Mouse (Mus musculus) lung, postnatal 4 days (tissue): ENCODE results near the gene Eif2b3.

Source experiments
- DNase-seq, 2 experiments: peaks; one replicate each; pipeline ENCODE4 v3.0.0; 2021

Gene Eif2b3

DNA sequence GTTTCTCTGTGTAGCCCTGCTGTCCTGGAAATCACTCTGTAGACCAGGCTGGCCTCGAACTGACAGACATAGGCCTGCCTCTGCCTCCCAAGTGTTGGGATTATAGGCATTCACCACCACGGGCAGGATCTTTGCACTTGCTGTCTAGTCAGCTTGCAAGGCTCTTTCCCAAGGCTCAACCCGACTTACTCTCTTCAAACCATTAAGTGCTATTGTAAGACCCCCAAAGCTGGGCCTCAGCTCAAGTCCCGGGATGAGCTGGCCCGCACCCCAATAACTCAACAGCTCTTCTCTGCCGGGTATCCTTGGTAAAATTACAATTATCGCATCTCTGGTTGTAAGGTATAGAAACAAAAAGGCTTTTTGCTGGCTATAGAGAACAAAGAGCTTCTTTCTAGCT, 875 bp upstream of the Eif2b3 start:
- DNase-seq = no peak

DNA sequence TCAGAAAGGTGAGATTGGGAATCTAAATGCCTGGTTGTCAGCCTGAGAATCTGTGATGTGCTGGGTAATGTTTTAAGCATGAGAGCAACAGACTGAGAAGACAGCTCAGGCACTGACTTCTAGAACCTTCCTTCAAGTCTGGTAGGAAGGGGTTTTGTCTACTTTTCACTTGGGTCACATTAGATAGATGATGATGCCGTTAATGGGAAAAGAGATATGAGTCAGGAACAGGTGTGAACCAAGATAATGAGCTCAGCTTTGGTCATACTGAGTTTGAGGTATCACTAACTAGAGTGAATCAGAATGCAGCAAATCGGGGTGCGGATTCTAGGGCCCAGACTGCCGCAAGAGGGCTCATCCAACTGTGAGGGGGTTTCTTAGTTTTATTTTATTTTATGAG, 4.3 kb downstream of the Eif2b3 start:
- no peak for DNase-seq

GRCm38 (mm10) chr4:117031105-117031504, 11.9 kb downstream of the Eif2b3 start:
- DNase-seq = no peak

- DNase-seq = peak; percentile 65 to 68
Measured at GRCm38 (mm10) chr4:117039925-117040687, 20.9 kb downstream of the Eif2b3 start.

- no peak for DNase-seq
Measured at GRCm38 (mm10) chr4:117040791-117041190, 21.6 kb downstream of the Eif2b3 start.

GRCm38 (mm10) chr4:117041283-117041721, 22.1 kb downstream of the Eif2b3 start:
- DNase-seq = peak; percentile 70 to 82

- DNase-seq = no peak
Measured at GRCm38 (mm10) chr4:117048836-117049235, 29.6 kb downstream of the Eif2b3 start.

DNA sequence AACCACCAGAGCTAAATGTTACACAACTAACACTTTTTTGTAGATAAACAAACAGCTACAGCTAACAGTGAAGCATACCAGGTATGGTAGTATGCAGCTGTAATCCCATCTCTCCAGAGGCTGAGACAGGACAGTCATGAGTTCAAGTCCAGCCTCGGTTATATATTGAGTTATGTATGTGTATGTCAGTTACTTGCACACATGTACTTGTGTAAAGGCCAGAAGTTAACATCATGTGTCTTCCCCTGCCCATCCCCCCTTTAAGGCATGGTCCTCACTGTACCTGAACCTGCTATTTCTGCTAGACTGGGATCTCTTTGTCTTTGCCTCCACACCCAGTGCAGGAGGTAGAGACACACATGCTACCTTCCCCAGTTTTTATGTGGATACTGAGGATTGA, 30.3 kb downstream of the Eif2b3 start:
- DNase-seq = no peak

GRCm38 (mm10) chr4:117052626-117053025, 33.4 kb downstream of the Eif2b3 start:
- DNase-seq = no peak

- DNase-seq = no peak
Measured at GRCm38 (mm10) chr4:117053956-117054355, 34.8 kb downstream of the Eif2b3 start.

- no peak for DNase-seq
Measured at GRCm38 (mm10) chr4:117056102-117056501, 36.9 kb downstream of the Eif2b3 start.

DNA sequence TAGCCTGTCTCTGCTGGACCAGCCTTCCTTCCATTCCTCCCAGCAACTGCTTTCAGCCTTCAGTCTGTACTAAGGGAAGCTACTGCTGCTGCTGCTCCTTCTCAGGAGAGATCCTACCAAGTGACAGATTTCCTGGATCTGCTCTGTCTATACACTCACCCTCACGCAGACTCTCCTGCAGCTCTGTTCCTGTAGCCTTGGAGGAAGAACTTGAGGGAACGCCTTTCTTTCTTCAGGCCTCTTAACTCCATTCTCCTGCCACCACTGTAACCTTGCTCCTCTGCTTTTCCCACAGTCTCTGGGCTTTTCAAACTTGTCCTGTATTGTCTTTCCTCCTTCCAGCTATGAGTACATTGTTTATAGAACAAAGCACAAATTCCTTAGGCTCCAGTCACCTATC, 37.3 kb downstream of the Eif2b3 start:
- no peak for DNase-seq

GRCm38 (mm10) chr4:117058512-117058911, 39.3 kb downstream of the Eif2b3 start:
- DNase-seq = no peak

- no peak for DNase-seq
Measured at GRCm38 (mm10) chr4:117062700-117063390, 43.6 kb downstream of the Eif2b3 start.

GRCm38 (mm10) chr4:117068035-117068434, 48.8 kb downstream of the Eif2b3 start:
- DNase-seq = no peak

- DNase-seq = no peak
Measured at GRCm38 (mm10) chr4:117069647-117070046, 50.4 kb downstream of the Eif2b3 start.

DNA sequence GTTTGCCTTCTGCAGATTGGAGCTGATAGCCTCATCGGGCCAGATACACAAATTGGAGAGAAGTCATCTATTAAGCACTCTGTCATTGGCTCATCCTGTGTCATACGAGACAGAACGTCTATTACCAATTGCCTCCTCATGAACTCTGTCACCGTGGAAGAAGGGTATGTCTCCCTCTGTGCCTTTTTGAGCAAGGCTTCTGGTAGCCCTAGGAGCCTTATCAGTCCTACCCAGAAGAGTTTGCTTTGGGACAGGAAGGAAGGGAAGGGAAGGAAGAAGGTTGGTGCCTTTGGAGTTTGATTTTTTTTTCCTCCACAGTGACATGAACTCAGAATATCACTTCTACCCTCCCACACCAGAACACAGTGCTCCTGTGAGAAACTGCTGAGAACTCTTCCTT, 51.4 kb downstream of the Eif2b3 start:
- DNase-seq = no peak

GRCm38 (mm10) chr4:117071183-117071582, 52.0 kb downstream of the Eif2b3 start:
- DNase-seq = no peak

DNA sequence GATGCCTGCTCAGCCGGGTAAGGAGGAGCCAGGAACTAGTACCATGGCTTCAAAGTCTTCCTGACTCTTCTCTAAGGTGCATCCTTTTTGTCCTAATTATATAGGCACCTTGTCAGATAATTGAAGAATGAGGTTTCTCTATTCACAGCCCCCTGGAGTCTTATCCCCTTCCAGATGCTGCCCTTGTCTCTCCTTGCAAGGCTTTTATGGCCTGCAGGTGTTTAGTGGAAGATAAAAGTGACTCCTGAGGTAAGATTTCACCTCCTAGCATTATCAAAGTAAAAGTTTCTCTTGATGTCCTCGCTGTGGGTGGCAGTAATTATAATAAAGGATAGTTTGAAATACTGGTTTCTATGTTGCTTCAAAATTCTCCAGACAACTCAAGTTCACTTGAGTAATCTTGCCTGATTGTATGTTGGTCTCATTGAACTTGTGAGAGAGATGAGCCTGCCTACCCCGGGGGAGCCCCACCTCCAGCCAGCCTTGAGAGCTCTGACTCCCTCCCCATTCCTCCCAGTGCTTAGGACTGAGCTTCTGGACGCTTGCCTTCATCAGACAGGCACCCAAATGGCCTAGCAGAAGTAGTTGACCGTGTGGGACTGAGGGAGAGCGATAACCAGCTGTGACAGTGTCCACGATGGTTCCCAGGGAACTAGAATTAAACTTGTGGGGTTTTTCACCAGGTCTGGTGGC, 68.9 kb downstream of the Eif2b3 start:
- DNase-seq = no peak

DNA sequence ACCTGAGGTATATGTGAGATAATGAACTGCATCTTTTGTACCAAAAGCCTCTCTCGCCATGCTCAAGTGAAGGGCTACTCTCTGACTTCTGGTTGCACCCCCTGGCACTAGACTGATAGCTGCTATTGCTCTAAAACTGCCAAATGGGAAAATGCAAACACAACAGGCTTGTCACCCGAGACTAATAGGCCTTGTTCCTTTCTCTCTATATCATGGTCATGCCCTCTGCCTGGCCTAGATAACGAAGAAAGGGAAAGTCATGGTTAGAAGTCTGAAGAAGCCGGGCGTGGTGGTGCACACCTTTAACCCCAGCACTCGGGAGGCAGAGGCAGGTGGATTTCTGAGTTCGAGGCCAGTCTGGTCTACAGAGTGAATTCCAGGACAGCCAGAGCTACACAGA, 71.4 kb downstream of the Eif2b3 start:
- DNase-seq = no peak

DNA sequence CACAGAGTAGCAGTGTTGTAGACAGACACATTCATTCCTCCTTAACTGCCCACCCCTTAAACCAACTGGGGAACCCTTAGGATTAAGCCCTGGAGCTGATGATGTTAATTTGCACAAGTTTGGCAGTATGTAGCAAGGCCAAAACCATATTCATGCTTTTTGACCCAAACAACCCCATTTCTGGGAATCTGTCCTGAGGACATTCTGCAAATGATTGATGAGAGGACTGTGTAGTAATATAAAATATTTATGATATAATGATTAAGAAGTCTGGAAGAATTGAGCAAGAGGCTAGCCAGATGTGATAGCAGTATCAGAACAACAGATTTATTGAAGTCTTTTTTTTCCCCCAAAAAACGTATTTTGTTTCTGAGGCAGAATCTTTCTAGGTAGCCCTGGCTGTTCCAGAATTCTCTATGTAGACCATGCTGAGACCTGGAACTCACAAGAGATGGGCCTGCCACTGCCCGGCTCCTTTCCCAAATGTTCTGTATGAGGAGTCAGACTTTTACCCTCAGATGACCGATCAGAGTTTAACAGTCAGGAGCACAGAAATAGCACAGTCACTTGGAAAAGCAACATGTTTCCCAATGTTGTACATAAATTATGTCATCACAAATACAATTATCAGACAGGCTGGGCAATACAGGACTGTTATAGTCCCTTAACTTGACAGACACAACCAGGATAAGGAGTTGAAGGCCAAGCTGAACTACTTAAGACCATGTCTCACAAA, 75.6 kb downstream of the Eif2b3 start:
- DNase-seq = no peak

DNA sequence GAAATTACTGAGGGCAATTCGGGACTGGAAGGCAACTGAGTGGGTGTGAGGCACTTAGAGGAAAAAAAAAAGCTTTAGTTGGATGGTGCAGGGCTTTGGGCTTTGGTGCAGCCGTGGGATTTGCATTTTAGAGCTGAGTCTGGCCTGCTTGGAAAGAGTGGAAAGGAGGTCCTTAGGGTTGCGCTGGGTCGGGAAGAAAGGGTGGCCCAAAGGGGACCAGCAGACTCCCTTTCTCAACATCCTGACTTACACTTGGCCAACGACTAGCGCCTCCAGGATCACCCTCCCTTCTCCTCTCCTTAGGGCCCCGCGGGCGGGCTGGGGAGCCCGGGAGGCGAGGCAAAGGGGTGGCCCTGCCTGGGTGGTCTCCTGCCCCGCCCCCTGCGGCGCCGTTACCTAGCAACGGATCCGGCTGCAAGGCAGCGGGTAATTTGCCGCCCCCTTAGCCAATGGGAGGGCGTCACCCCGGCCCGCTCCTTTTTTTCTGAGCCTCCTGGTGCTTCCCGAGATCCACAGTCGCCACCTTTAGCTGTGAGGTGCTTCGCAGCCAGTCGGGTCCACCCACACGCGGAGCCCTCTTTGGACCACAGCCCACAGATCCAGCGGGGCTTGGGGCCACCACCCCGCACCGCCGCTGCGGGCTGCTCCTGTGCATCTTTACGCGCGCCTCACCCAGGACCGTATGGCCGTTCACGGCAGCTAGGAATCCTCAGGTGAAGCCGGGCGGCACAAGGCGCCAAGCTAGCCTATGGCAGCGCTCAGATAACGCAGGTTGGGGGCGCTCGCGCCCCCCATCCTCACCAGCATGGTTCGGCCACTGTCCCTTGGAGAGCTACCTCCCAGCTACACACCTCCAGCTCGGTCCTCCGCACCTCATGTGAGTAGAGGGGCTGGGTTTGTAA, 76.6 kb downstream of the Eif2b3 start, which contains the start of gene Ptch2:
Ptch2 (plus strand) TSS at position 525 of the 902 bp plus-strand sequence.
- DNase-seq = peak; percentile 87 to 91
